Mouse (Mus musculus) midbrain, embryonic 16.5 days (tissue): ENCODE data around the gene Cdk12. TPM values are rescaled to one million over a fixed set of nuclear protein-coding genes. Genes with fewer than 3 reads are reported as not detected.

Experiments used
- ATAC-seq: fragments of 200-750 bp; cut with Nextera tagmentation; 2 replicates; pipeline ENCODE4 v1.8.0; 2017; ENCODE audit warnings: moderate TSS enrichment
- H3K27ac ChIP-seq: fragments of 300-500 bp; sonication (generic); 2 replicates; pipeline ENCODE4 v1.5.1; 2014; ENCODE audit warnings: mild to moderate bottlenecking, low read length, mixed read lengths
- H3K27me3 ChIP-seq: fragments of 300-500 bp; sonication (generic); 2 replicates; pipeline ENCODE4 v1.6.1; 2014; ENCODE audit warnings: low read depth, low read length, mixed read lengths; ENCODE audit not compliant: control insufficient read depth, insufficient read depth
- H3K36me3 ChIP-seq: fragments of 300-500 bp; sonication (generic); 2 replicates; pipeline ENCODE4 v1.6.1; 2014; ENCODE audit warnings: mild to moderate bottlenecking, low read length, moderate library complexity, mixed read lengths; ENCODE audit not compliant: control insufficient read depth, insufficient read depth
- H3K4me1 ChIP-seq: fragments of 300-500 bp; sonication (generic); 2 replicates; pipeline ENCODE4 v1.6.1; 2014; ENCODE audit warnings: mild to moderate bottlenecking, low read length, mixed read lengths; ENCODE audit not compliant: control insufficient read depth, insufficient read depth
- H3K4me2 ChIP-seq: fragments of 300-500 bp; sonication (generic); 2 replicates; pipeline ENCODE4 v1.6.1; 2014; ENCODE audit warnings: mild to moderate bottlenecking, low read length, mixed read lengths
- H3K4me3 ChIP-seq: fragments of 300-500 bp; sonication (generic); 2 replicates; pipeline ENCODE4 v1.5.1; 2014; ENCODE audit warnings: low read depth, mild to moderate bottlenecking, low read length, moderate library complexity, mixed read lengths
- H3K9ac ChIP-seq: fragments of 300-500 bp; sonication (generic); 2 replicates; pipeline ENCODE4 v1.6.1; 2014; ENCODE audit warnings: low read depth, low read length, mixed read lengths
- H3K9me3 ChIP-seq: fragments of 300-500 bp; sonication (generic); replicated peaks from 2 replicates; pipeline ENCODE4 v1.6.1; 2014; ENCODE audit warnings: mild to moderate bottlenecking, low read length, mixed read lengths; ENCODE audit not compliant: control insufficient read depth, poor library complexity, severe bottlenecking
- WGBS: fragments of 180-500 bp; shearing (Covaris S2); extraction: QIAGEN DNeasy Blood & Tissue Kit; methylation state at CpG from one replicate; pipeline ENCODE4 v1.1.7; 2014; 5-methylcytosine and 5-hydroxymethylcytosine counted together
- polyA plus RNA-seq: library from polyadenylated mRNA; unstranded; fragments of >200 nt; fragmentation: Nextera tagmentation; extraction: Ambion mirVana; gene quantifications from 2 replicates; pipeline ENCODE4 v1.2.1, GENCODE M21; 2015

Gene Cdk12
- polyA plus RNA-seq, 1 experiment from 2014 or later, result 6.9 TPM

- Histone ChIP-seq H3K27ac (no peak overlapping the region), H3K4me3 (no peak overlapping the region), H3K27me3 (peaks cover 79% of the 10 kb centered on the region), H3K36me3 (no peaks in the 10 kb centered on the region), H3K9me3 (no peaks in the 10 kb centered on the region), H3K9ac (no peak overlapping the region), H3K4me1 (peaks cover 4% of the 10 kb centered on the region; the same call in 1 of the 2 replicates), H3K4me2 (no peak overlapping the region)
- ATAC-seq, result no peak
- under 1% methylated on average over 14 of the region's 14 CpGs for WGBS
Observed at GRCm38 (mm10) chr11:98318421-98319116, 115.7 kb downstream of the Cdk12 start.

GRCm38 (mm10) chr11:98319120-98319519, 116.3 kb downstream of the Cdk12 start:
- no peak overlapping the region for H3K4me3 ChIP-seq
- no peaks in the 10 kb centered on the region for H3K36me3 ChIP-seq
- WGBS, result 2% methylated on average over 15 of the region's 15 CpGs
- H3K27me3 ChIP-seq, result peaks cover 80% of the 10 kb centered on the region
- no peaks in the 10 kb centered on the region for H3K9me3 ChIP-seq
- no peak overlapping the region for H3K4me2 ChIP-seq
- H3K9ac ChIP-seq, result no peak overlapping the region
- no peak for ATAC-seq
- H3K27ac ChIP-seq, result no peak overlapping the region
- H3K4me1 ChIP-seq, result no peaks in the 10 kb centered on the region

DNA sequence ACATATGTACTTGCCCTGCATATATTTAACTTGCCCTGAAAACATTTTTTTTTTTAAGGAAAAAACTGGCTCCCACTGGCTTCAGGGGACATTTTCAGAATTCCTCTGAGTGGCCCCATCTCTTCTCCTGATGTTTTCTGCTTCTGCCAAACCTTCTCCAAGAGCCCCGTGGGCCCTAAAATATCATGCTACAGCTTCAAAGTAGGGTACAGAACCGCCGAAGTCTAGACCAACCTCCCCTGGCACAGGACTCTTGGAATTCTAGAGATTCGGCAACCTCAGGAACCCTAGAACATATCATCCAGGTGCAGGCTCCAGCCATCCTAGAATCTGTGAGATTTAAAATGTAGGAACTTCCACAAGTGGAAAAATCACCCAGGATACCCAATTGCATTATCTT, 116.7 kb downstream of the Cdk12 start:
- H3K4me1 ChIP-seq, result no peaks in the 10 kb centered on the region
- ATAC-seq, result no peak
- WGBS, result 10% methylated on average over 4 of the region's 4 CpGs

DNA sequence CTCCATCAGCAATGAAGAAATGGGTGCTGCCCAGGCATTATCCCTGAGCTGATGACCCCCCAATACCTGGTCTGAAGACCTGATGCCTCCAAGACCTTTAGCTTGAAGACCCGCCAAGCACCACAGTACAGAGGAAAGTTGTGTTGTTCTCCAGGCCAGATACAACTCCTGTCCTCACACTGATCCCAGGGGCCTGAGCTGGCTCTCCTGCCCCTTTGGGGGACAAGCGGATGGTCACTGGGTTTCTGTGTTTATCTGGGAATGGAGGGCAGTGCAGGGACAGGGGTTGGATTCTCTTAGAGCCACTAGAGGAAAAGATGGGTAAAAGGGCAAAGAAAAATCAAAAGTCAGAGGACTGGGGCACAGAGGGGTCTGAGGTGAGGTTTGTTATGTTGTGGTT, 117.1 kb downstream of the Cdk12 start:
- no peaks in the 10 kb centered on the region for H3K4me1 ChIP-seq
- H3K36me3 ChIP-seq, result no peaks in the 10 kb centered on the region
- no peak overlapping the region for H3K4me3 ChIP-seq
- peaks cover 84% of the 10 kb centered on the region for H3K27me3 ChIP-seq
- 4% methylated on average over 2 of the region's 2 CpGs for WGBS
- H3K27ac ChIP-seq, result no peak overlapping the region
- no peak for ATAC-seq
- H3K4me2 ChIP-seq, result no peak overlapping the region
- no peak overlapping the region for H3K9ac ChIP-seq
- no peaks in the 10 kb centered on the region for H3K9me3 ChIP-seq

More for the DNA sequence above, 116.7 kb downstream of the Cdk12 start:
- Histone ChIP-seq H3K9ac (no peak overlapping the region), H3K4me3 (no peak overlapping the region), H3K27me3 (peaks cover 80% of the 10 kb centered on the region), H3K4me2 (no peak overlapping the region), H3K9me3 (no peaks in the 10 kb centered on the region), H3K36me3 (no peaks in the 10 kb centered on the region), H3K27ac (no peak overlapping the region)

DNA sequence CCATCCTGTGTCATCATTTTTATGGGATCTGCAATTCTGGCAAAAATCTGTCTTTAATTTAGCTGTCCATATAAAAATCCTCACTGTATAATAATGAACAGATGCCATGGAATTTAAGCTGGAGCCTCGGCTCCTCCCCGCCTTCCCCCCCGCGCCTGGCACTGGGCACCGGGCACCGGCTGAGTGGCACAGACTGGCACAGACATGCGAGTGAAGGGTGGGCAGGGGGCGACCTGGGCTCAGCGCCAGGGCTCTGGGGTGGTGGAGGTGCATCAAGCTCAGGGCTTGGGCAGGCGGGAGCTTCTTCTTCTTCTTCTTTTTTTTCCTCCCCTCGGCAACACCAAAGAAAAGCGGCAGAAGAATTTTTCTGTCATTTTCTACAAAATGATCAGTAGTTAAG, 117.5 kb downstream of the Cdk12 start:
- no peak overlapping the region for H3K27ac ChIP-seq
- H3K36me3 ChIP-seq, result no peaks in the 10 kb centered on the region
- H3K9me3 ChIP-seq, result no peaks in the 10 kb centered on the region
- no peak overlapping the region for H3K9ac ChIP-seq
- peak; percentile 36; the same call in 1 of the 2 replicates for ATAC-seq
- H3K4me1 ChIP-seq, result no peaks in the 10 kb centered on the region
- WGBS, result 5% methylated on average over 12 of the region's 12 CpGs
- H3K27me3 ChIP-seq, result peaks cover 82% of the 10 kb centered on the region
- no peak overlapping the region for H3K4me3 ChIP-seq
- no peak overlapping the region; the same call in 1 of the 2 replicates for H3K4me2 ChIP-seq

DNA sequence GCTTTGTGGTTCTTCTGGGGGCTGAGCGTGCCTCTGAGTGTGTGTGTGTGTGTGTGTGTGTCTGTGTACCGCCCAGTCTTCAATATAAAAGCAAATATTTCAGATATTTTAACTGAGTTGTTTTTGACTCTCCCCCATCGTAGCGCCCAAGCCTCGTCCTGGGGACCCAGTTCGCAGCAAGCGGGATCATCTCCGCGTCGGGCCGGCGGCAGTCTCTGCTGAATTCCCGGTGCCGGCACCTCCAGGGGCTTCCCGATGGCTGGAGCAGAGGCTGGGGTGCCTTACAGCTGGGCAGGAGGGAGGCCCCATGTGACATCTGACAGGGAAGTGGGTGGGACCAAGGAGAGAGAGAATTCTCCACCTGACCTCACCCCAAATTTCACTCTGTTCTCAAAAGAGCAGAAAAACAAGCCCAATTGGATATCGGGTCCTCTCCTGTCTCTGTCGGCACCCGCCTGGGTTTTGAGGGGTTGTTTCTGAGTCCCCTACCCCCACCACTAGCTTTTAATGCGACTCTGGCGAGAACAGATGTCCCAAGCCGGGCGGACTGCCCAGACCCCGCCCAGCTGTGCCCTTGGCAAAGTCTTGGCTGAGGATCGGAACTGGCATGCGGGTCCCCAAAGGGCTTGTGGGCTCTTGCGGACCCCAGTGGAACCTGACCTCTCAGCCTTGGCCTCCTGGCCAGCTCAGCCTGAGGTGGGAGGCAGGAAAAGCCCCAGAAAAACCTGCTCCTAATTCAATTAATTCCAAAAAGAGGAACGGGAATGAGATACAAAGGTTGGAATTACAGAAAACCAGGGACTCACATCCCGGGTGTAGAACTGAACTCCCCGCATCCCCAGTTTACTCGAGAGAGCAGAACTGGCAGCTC, 118.2 kb downstream of the Cdk12 start:
- no peak for ATAC-seq
- H3K27me3 ChIP-seq, result peaks cover 81% of the 10 kb centered on the region
- H3K4me1 ChIP-seq, result no peaks in the 10 kb centered on the region
- no peak overlapping the region for H3K4me3 ChIP-seq
- no peak overlapping the region; the same call in 1 of the 2 replicates for H3K4me2 ChIP-seq
- 1% methylated on average over 30 of the region's 30 CpGs for WGBS
- no peak overlapping the region; the same call in 1 of the 2 replicates for H3K27ac ChIP-seq
- H3K36me3 ChIP-seq, result no peaks in the 10 kb centered on the region
- no peaks in the 10 kb centered on the region for H3K9me3 ChIP-seq
- H3K9ac ChIP-seq, result no peak overlapping the region

DNA sequence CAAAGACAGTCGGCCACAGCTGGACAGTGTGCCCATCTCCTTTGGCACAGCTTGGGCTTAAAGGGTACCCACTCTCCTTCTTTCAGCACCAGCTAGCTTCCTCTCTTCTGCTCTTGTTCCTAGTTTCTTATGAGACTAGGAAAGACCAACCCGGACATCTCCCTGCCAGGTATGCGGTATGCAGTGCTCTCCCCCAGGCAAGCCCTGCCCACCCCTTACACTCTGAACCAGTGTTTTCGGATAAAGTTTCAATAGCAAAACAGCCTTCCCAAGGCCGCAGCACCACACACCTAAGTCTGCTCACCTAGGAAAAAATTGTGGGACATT, 118.8 kb downstream of the Cdk12 start:
- Histone ChIP-seq H3K9ac (no peak overlapping the region), H3K27me3 (peaks cover 75% of the 10 kb centered on the region), H3K36me3 (no peaks in the 10 kb centered on the region), H3K4me2 (no peak overlapping the region), H3K9me3 (no peaks in the 10 kb centered on the region), H3K4me1 (no peaks in the 10 kb centered on the region), H3K27ac (no peak overlapping the region), H3K4me3 (no peak overlapping the region)
- WGBS, result 7% methylated on average over 5 of the region's 5 CpGs
- no peak for ATAC-seq

GRCm38 (mm10) chr11:98322159-98322558, 119.3 kb downstream of the Cdk12 start:
- Histone ChIP-seq H3K27me3 (peaks cover 73% of the 10 kb centered on the region), H3K9ac (no peak overlapping the region), H3K4me3 (no peak overlapping the region), H3K27ac (no peak overlapping the region), H3K9me3 (no peaks in the 10 kb centered on the region), H3K36me3 (no peaks in the 10 kb centered on the region), H3K4me2 (no peak overlapping the region), H3K4me1 (peaks cover 1% of the 10 kb centered on the region; the same call in 1 of the 2 replicates)
- no peak for ATAC-seq
- WGBS, result 4% methylated on average over 1 of the region's 1 CpGs
